Mouse (Mus musculus) embryonic facial prominence, embryonic 14.5 days (tissue): ENCODE data around the gene Rnaseh2a. TPM values are rescaled to one million over a fixed set of nuclear protein-coding genes. Genes with fewer than 3 reads are reported as not detected.

Experiments
- ATAC-seq: fragments of 200-750 bp; cut with Nextera tagmentation; 2 replicates; pipeline ENCODE4 v1.8.0; 2017; ENCODE audit warnings: low read depth, moderate number of reproducible peaks, moderate TSS enrichment
- DNase-seq: peaks from one replicate; pipeline ENCODE4 v3.0.0-alpha.2; 2015; ENCODE audit warnings: low spot score
- H3K27ac ChIP-seq: fragments of 300-500 bp; sonication (generic); replicated peaks from 2 replicates; pipeline ENCODE4 v1.5.1; 2014; ENCODE audit warnings: low read depth, mild to moderate bottlenecking, low read length, moderate library complexity
- H3K27me3 ChIP-seq: fragments of 300-500 bp; sonication (generic); replicated peaks from 2 replicates; pipeline ENCODE4 v1.6.1; 2014; ENCODE audit warnings: low read length; ENCODE audit not compliant: control insufficient read depth, insufficient read depth
- H3K36me3 ChIP-seq: fragments of 300-500 bp; sonication (generic); 2 replicates; pipeline ENCODE4 v1.6.1; 2014; ENCODE audit warnings: low read length, mixed read lengths; ENCODE audit not compliant: control insufficient read depth, insufficient read depth
- H3K4me1 ChIP-seq: fragments of 300-500 bp; sonication (generic); 2 replicates; pipeline ENCODE4 v1.6.1; 2014; ENCODE audit warnings: antibody characterized with exemption, low read length; ENCODE audit not compliant: control insufficient read depth, insufficient read depth
- H3K4me2 ChIP-seq: fragments of 300-500 bp; sonication (generic); 2 replicates; pipeline ENCODE4 v1.6.1; 2014; ENCODE audit warnings: low read depth, mild to moderate bottlenecking, low read length, moderate library complexity, mixed read lengths
- H3K4me3 ChIP-seq: fragments of 300-500 bp; sonication (generic); 2 replicates; pipeline ENCODE4 v1.5.1; 2014; ENCODE audit warnings: low read depth, mild to moderate bottlenecking, low read length
- H3K9ac ChIP-seq: fragments of 300-500 bp; sonication (generic); 2 replicates; pipeline ENCODE4 v1.6.1; 2014; ENCODE audit warnings: low read depth, mild to moderate bottlenecking, low read length, moderate library complexity, mixed read lengths
- H3K9me3 ChIP-seq: fragments of 300-500 bp; sonication (generic); 2 replicates; pipeline ENCODE4 v1.6.1; 2016; ENCODE audit warnings: low read length; ENCODE audit not compliant: control insufficient read depth
- WGBS: fragments of 180-500 bp; shearing (Covaris S2); extraction: QIAGEN DNeasy Blood & Tissue Kit; methylation state at CpG from one replicate; pipeline ENCODE4 v1.1.7; 2014; 5-methylcytosine and 5-hydroxymethylcytosine counted together
- polyA plus RNA-seq: library from polyadenylated mRNA; unstranded; fragments of >200 nt; fragmentation: Nextera tagmentation; extraction: Ambion mirVana; gene quantifications from 2 replicates; pipeline ENCODE4 v1.2.1, GENCODE M21; 2014

Rnaseh2a gene
- polyA plus RNA-seq, 1 experiment from 2014 or later: 73.7 TPM

DNA sequence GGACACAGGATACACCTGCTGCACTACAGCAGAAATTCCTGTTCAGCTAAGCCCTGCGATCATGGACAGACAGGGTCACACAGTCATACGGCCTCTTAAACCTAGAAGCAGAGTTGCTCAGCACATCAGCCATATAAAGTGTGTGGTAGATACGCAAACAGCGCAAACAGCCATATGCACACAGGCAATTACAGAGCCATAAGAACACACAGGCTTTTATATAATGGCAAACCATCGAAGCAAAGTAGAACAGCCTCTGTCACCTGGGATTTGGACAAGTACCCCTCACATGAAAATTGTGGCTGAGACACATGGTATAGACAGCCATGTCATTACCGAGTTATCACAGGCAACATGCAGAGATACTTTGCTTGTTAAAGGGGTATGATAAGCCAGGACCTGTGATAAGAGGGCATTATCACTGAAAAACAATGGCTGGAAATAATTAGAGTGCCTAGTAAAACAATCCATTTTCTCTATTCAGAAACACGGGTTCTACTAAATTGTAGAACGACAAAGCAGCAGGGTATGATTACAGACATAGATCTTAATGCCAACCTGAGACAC lies 16.9 kb upstream of the Rnaseh2a start:
- Histone ChIP-seq H3K27ac (peak overlapping the region; percentile 69; the same call in 1 of the 2 replicates), H3K9ac (peak overlapping the region; percentile 69; the same call in 1 of the 2 replicates), H3K4me2 (peak overlapping the region; percentile 98), H3K4me1 (peaks cover 27% of the 10 kb centered on the region), H3K36me3 (no peaks in the 10 kb centered on the region), H3K4me3 (peak overlapping the region; percentile 55), H3K9me3 (no peaks in the 10 kb centered on the region), H3K27me3 (no peaks in the 10 kb centered on the region)
- 25% methylated on average over 8 of the region's 8 CpGs for WGBS
- ATAC-seq (no peak), DNase-seq (no peak)

DNA sequence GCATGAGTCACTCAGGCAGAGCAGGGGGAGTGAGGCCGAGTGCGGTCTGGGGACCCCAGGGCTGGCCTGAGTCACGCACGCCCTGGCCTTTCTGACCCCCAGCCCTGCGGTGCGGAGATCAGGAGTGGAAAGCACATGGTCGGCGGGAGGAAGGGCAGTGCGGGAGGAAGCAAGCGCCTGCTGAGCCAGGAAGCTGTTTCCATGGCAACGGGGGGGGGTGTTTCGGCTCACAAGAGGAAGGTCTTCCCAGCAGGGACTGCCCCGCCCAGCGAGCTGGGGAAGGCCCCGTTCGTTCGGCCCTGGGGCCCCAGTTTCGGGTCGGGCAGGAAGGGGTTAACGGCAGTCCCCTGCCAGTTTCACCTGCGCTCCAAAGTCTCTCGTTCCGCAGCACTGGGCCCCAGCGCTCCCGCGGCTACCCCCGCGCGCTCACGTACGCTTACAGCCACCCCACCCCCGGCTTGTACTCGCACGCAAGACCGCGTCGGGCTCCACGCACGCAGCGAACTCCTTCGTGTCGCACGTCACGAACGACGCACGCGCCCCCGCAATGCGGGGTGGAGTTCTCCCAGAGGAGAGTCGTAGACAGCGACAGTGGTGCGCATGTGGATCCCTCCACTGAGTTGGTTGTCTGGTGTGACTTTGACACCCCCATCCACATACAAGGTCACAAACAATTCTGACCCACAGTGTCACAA lies 16.3 kb upstream of the Rnaseh2a start:
- peak overlapping the region; percentile 69 for H3K27ac ChIP-seq
- WGBS: under 1% methylated on average over 37 of the region's 53 CpGs
- no peaks in the 10 kb centered on the region; the same call in 1 of the 2 replicates for H3K27me3 ChIP-seq
- DNase-seq (peak; percentile 94), ATAC-seq (peak; percentile 20)
- H3K9ac ChIP-seq: peak overlapping the region; percentile 69
- H3K4me2 ChIP-seq: peak overlapping the region; percentile 98
- H3K4me3 ChIP-seq: peak overlapping the region; percentile 55
- H3K4me1 ChIP-seq: peaks cover 28% of the 10 kb centered on the region
- H3K9me3 ChIP-seq: no peaks in the 10 kb centered on the region
- no peaks in the 10 kb centered on the region for H3K36me3 ChIP-seq

- Histone ChIP-seq H3K27ac (peak overlapping the region; percentile 69), H3K36me3 (no peaks in the 10 kb centered on the region), H3K4me3 (peak overlapping the region; percentile 55), H3K4me2 (peak overlapping the region; percentile 98), H3K27me3 (no peaks in the 10 kb centered on the region; the same call in 1 of the 2 replicates), H3K9ac (peak overlapping the region; percentile 69), H3K9me3 (no peaks in the 10 kb centered on the region), H3K4me1 (peaks cover 31% of the 10 kb centered on the region)
- DNase-seq (no peak), ATAC-seq (no peak)
- 2% methylated on average over 23 of the region's 23 CpGs for WGBS
These were observed 15.6 kb upstream of the Rnaseh2a start for GRCm38 (mm10) chr8:84985049-84985683.

- Histone ChIP-seq H3K27ac (peak overlapping the region; percentile 69), H3K9me3 (no peaks in the 10 kb centered on the region), H3K9ac (peak overlapping the region; percentile 45; the same call in 1 of the 2 replicates), H3K4me3 (peak overlapping the region; percentile 55; the same call in 1 of the 2 replicates), H3K27me3 (no peaks in the 10 kb centered on the region; the same call in 1 of the 2 replicates), H3K36me3 (no peaks in the 10 kb centered on the region), H3K4me1 (peaks cover 37% of the 10 kb centered on the region), H3K4me2 (peak overlapping the region; percentile 98)
- 5% methylated on average over 15 of the region's 16 CpGs for WGBS
- DNase-seq (no peak), ATAC-seq (no peak)
These were observed 14.9 kb upstream of the Rnaseh2a start for GRCm38 (mm10) chr8:84984294-84985048.

DNA sequence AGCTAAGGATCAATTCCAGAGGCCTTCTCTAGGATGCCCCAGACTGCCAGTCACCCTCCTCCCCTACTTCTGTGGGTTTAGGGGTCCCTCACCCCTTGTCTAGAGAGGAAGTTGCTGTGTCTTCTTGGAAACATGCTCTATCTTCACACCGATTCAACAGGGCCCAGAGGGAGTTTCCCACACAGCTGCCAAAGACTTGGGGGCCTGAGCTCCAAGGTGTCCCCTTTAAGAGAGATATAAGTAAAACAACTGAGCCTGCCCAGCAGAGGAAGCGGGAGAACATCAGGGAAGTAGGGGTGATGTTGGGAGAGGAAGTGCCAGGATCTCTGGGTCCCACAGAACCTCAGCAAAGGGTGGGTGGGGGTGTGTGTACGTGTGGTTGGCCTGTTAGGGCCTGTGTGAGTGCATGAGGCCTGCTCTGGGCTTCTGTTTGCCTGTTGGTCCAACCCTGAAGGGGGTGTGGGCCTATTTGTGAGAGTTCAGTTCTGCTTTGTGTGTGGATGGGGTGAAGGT lies 13.0 kb upstream of the Rnaseh2a start:
- no peak overlapping the region for H3K4me3 ChIP-seq
- H3K4me1 ChIP-seq: peaks cover 43% of the 10 kb centered on the region
- H3K9me3 ChIP-seq: no peaks in the 10 kb centered on the region
- H3K36me3 ChIP-seq: no peaks in the 10 kb centered on the region
- peaks cover 9% of the 10 kb centered on the region for H3K27me3 ChIP-seq
- H3K27ac ChIP-seq: peak overlapping the region; percentile 58
- H3K4me2 ChIP-seq: no peak overlapping the region
- 0 out of 2 replicates have a peak overlapping the region, but pooled peaks have one; percentile 5 for H3K9ac ChIP-seq
- DNase-seq (no peak), ATAC-seq (no peak)
- WGBS: 52% methylated on average over 3 of the region's 3 CpGs

DNA sequence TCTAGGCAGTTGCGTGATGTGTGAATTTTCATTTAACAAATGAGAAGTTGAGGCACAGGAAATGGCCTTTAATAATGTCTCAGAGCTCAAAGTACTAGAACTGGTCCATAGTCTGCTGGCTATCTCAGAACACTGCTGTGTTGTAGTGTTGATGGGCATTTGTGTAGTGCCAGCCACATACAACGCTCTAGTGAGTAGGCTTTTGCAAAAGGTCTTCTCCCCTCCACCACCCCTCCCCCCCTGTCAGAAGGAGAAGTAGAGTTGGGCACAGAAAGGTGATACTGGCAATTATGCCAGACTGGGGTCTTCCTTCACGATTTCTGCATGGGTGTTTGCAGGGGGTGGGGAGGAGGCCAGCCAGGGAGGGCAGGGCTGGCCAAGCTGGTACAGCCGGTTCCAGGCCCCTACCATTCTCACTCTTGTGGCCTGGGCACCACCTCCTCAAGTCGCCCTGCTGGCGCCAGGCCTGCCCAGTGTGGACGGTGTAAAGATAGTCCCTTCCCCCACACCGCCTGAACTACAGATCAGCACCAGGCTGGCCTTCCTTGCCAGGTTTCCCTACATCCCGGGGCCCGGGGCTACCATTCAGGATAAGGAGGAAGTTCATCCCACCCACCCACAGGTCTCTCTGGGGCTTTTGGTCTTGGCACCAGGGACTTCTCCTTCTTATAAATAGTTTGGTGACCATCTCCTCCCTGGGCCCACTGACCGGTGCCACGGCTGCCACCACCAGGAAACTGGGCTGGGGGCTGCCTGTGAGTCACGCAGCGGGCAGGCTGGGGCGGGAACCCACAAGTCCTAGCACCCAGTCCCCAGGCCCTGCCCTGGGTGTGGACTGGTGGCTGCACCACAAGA lies 12.3 kb upstream of the Rnaseh2a start:
- 0 out of 2 replicates have a peak overlapping the region, but pooled peaks have one; percentile 5 for H3K9ac ChIP-seq
- ATAC-seq (peak; percentile 24; the same call in 1 of the 2 replicates), DNase-seq (no peak)
- peaks cover 15% of the 10 kb centered on the region for H3K27me3 ChIP-seq
- no peak overlapping the region for H3K4me3 ChIP-seq
- H3K27ac ChIP-seq: peak overlapping the region; percentile 61
- WGBS: 66% methylated on average over 15 of the region's 15 CpGs
- H3K36me3 ChIP-seq: no peaks in the 10 kb centered on the region
- H3K4me2 ChIP-seq: no peak overlapping the region; the same call in 1 of the 2 replicates
- peaks cover 47% of the 10 kb centered on the region for H3K4me1 ChIP-seq
- H3K9me3 ChIP-seq: no peaks in the 10 kb centered on the region

- no peak overlapping the region for H3K9ac ChIP-seq
- peaks cover 54% of the 10 kb centered on the region for H3K4me1 ChIP-seq
- H3K4me3 ChIP-seq: peak overlapping the region; percentile 34
- H3K4me2 ChIP-seq: peak overlapping the region; percentile 97
- WGBS: 28% methylated on average over 11 of the region's 11 CpGs
- ATAC-seq (no peak), DNase-seq (peak; percentile 78)
- H3K27me3 ChIP-seq: peaks cover 16% of the 10 kb centered on the region
- no peaks in the 10 kb centered on the region for H3K36me3 ChIP-seq
- H3K27ac ChIP-seq: peak overlapping the region; percentile 61
- no peaks in the 10 kb centered on the region for H3K9me3 ChIP-seq
These were observed 11.2 kb upstream of the Rnaseh2a start for GRCm38 (mm10) chr8:84980622-84981358.
